Mouse (Mus musculus): Measurements from ENCODE around the gene 9330182O14Rik. TPM values are rescaled to one million over a fixed set of nuclear protein-coding genes. Genes with fewer than 3 reads are reported as not detected.

The 9330182O14Rik gene
- polyA plus RNA-seq, 1 experiment from 2014 or later: not detected

DNA sequence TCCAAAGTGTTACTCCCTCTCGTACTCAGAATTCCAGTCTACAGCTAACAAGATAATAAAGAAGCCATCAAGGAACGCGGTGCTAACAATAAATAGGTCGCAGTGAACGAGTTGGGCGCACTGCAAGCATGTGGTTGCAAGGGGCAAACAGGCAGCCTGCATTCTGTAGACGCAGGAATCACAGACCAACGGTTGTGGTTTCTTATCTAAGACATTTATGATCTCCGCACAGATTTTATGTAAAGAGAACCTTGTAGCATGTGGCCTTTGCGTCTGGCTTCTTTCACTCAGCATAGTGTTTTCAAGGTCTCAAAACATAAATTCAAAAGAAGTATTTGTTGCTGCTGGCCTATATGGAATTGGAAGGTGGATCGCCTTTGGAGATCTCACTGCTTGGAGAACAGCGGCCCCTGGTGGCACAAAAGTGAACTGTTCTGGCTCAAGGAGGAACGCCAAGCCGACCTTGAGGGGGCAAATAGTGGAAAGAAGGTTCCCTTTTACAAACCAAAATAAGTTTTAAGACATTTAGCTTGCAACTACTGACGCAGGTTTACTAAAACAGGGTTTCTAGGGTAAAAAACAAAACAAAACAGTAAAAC lies 3.2 kb upstream of the 9330182O14Rik start:
- no peak overlapping the region for H3K4me2 ChIP-seq (ENCODE audit: low read depth, low read length)
- ATAC-seq (ENCODE audit: low read depth): peak; percentile 73; the same call in 1 of the 2 replicates
- H3K36me3 ChIP-seq (ENCODE audit: control insufficient read depth, insufficient read depth, low read length): no peaks in the 10 kb centered on the region
- peak; percentile 78 for DNase-seq (ENCODE audit: low spot score)
- no peaks in the 10 kb centered on the region for H3K27me3 ChIP-seq (replicated peaks; ENCODE audit: control insufficient read depth, insufficient read depth, low read length)
- H3K9ac ChIP-seq (ENCODE audit: low read depth, low read length): no peak overlapping the region
- no peaks in the 10 kb centered on the region for H3K4me1 ChIP-seq (ENCODE audit: control insufficient read depth, insufficient read depth, low read length)
- H3K9me3 ChIP-seq (ENCODE audit: control insufficient read depth, low read length): no peaks in the 10 kb centered on the region
- no peak overlapping the region for H3K4me3 ChIP-seq (ENCODE audit: low read depth, low read length)
- H3K27ac ChIP-seq (replicated peaks; ENCODE audit: low read depth, low read length): no peak overlapping the region
- 24% methylated on average over 15 of the region's 15 CpGs for WGBS

DNA sequence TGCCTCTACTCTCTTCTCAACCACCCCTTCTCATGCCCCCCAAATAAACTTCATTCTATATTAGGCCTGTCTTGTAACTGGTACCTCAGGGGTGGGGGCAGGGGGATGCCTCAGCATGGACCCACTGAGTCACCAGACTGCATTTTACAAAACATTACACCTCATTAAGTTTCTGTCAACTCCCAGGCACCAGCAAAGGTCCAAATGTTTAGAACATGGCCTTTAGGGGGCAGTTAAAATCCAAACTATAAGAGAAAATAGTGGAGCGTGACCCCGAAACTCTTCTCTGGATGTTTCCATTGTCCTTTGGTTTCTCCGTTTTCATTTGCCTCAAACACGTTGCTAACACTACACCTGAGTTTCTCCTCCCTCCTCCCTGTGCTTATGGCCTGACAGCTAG lies 1.8 kb upstream of the 9330182O14Rik start:
- H3K9me3 ChIP-seq (ENCODE audit: control insufficient read depth, low read length): no peaks in the 10 kb centered on the region
- H3K9ac ChIP-seq (ENCODE audit: low read depth, low read length): no peak overlapping the region
- no peak overlapping the region for H3K27ac ChIP-seq (replicated peaks; ENCODE audit: low read depth, low read length)
- H3K4me1 ChIP-seq (ENCODE audit: control insufficient read depth, insufficient read depth, low read length): no peaks in the 10 kb centered on the region
- no peak overlapping the region for H3K4me2 ChIP-seq (ENCODE audit: low read depth, low read length)
- H3K4me3 ChIP-seq (ENCODE audit: low read depth, low read length): no peak overlapping the region
- no peak for ATAC-seq (ENCODE audit: low read depth)
- H3K27me3 ChIP-seq (replicated peaks; ENCODE audit: control insufficient read depth, insufficient read depth, low read length): no peaks in the 10 kb centered on the region
- DNase-seq (ENCODE audit: low spot score): no peak
- no peaks in the 10 kb centered on the region for H3K36me3 ChIP-seq (ENCODE audit: control insufficient read depth, insufficient read depth, low read length)
- WGBS: 78% methylated on average over 4 of the region's 4 CpGs

DNA sequence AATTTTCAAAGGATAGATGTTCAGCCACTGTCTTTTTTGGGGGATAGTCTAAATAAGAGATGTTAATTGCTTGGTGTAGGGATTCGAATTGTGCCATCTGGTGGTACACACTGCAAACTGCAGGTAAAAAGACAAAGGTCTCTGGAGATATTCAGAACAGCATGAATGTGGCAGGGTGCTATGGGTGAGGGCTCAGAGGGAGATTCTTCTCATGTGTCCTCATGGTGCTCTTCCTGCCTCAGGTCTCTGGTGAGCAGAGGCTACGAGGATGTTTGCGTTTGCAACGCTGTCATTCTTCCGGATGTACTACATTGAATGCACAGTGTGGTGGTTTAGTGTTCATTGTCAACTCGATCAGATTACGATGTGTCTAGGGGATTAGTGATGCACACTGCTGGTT lies 10.1 kb downstream of the 9330182O14Rik start:
- H3K9ac ChIP-seq (ENCODE audit: low read depth, low read length): no peak overlapping the region
- no peaks in the 10 kb centered on the region for H3K4me1 ChIP-seq (ENCODE audit: control insufficient read depth, insufficient read depth, low read length)
- no peaks in the 10 kb centered on the region for H3K36me3 ChIP-seq (ENCODE audit: control insufficient read depth, insufficient read depth, low read length)
- H3K9me3 ChIP-seq (ENCODE audit: control insufficient read depth, low read length): no peaks in the 10 kb centered on the region
- no peaks in the 10 kb centered on the region for H3K27me3 ChIP-seq (replicated peaks; ENCODE audit: control insufficient read depth, insufficient read depth, low read length)
- H3K4me3 ChIP-seq (ENCODE audit: low read depth, low read length): no peak overlapping the region
- no peak overlapping the region for H3K27ac ChIP-seq (replicated peaks; ENCODE audit: low read depth, low read length)
- DNase-seq (ENCODE audit: low spot score): no peak
- 48% methylated on average over 7 of the region's 7 CpGs for WGBS
- H3K4me2 ChIP-seq (ENCODE audit: low read depth, low read length): no peak overlapping the region
- ATAC-seq (ENCODE audit: low read depth): no peak

DNA sequence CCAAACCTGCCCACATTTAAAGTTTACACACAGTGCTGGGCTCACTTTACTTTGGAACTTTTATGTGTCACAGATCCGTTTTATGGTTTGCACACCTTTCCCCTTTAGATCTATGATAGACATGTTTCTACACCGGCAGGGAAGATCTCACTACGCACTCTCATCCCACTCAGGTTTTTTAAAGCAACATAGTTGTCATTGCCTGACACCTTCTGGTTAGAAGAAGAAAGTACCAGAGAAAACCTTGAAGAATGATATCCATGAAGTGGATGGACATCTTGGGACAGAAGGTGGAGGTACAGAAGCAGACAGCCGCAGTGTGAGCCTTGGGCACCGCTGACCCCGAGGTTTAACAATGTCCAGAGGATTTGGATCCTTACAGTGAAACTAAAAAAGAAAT lies 23.5 kb downstream of the 9330182O14Rik start:
- Histone ChIP-seq H3K9me3 (ENCODE audit: control insufficient read depth, low read length) (no peaks in the 10 kb centered on the region), H3K27me3 (replicated peaks; ENCODE audit: control insufficient read depth, insufficient read depth, low read length) (no peaks in the 10 kb centered on the region), H3K9ac (ENCODE audit: low read depth, low read length) (no peak overlapping the region), H3K4me1 (ENCODE audit: control insufficient read depth, insufficient read depth, low read length) (no peaks in the 10 kb centered on the region), H3K36me3 (ENCODE audit: control insufficient read depth, insufficient read depth, low read length) (no peaks in the 10 kb centered on the region), H3K4me3 (ENCODE audit: low read depth, low read length) (no peak overlapping the region), H3K27ac (replicated peaks; ENCODE audit: low read depth, low read length) (no peak overlapping the region), H3K4me2 (ENCODE audit: low read depth, low read length) (no peak overlapping the region)
- 86% methylated on average over 6 of the region's 6 CpGs for WGBS
- DNase-seq (ENCODE audit: low spot score) (no peak), ATAC-seq (ENCODE audit: low read depth) (no peak)

DNA sequence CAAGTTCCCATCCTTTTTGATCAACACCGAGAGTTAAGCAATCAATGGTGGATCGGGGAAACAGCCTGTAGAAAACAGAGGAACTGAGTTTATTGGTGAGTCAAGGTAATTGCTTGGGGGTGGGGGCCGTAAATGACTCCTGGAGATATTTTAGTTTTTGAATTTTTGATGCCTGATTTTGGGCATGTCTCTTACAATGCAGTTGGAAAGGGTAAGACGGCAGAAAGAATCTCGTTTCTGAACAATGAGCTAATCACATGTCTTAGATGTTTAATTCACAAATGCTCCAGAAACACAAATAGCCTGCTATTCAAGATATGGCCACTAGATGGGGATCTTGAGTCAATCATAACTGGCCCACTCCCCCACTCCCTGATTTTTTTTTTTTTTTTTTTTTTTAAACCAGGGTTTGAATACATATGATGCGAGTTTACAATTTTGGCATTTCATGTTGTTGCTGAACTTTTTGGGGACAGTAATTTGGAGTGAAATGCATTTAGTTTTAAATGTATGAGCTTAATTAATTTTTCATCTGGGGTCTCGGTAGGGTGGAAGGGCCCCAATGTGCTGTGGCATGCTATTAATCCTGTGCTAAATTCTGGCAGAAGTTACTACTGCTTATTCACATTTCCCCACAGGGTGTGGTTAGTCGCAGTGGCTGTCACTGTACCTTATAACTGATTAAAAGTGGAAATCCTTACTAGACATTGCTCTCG lies 32.6 kb downstream of the 9330182O14Rik start:
- Histone ChIP-seq H3K4me2 (ENCODE audit: low read depth, low read length) (peak overlapping the region; percentile 40), H3K9ac (ENCODE audit: low read depth, low read length) (no peak overlapping the region), H3K9me3 (ENCODE audit: control insufficient read depth, low read length) (no peaks in the 10 kb centered on the region), H3K36me3 (ENCODE audit: control insufficient read depth, insufficient read depth, low read length) (no peaks in the 10 kb centered on the region), H3K4me3 (ENCODE audit: low read depth, low read length) (peak overlapping the region; percentile 23), H3K4me1 (ENCODE audit: control insufficient read depth, insufficient read depth, low read length) (peaks cover 15% of the 10 kb centered on the region), H3K27me3 (replicated peaks; ENCODE audit: control insufficient read depth, insufficient read depth, low read length) (no peaks in the 10 kb centered on the region), H3K27ac (replicated peaks; ENCODE audit: low read depth, low read length) (no peak overlapping the region)
- 27% methylated on average over 9 of the region's 9 CpGs for WGBS
- ATAC-seq (ENCODE audit: low read depth): no peak
- peak; percentile 56 for DNase-seq (ENCODE audit: low spot score)

DNA sequence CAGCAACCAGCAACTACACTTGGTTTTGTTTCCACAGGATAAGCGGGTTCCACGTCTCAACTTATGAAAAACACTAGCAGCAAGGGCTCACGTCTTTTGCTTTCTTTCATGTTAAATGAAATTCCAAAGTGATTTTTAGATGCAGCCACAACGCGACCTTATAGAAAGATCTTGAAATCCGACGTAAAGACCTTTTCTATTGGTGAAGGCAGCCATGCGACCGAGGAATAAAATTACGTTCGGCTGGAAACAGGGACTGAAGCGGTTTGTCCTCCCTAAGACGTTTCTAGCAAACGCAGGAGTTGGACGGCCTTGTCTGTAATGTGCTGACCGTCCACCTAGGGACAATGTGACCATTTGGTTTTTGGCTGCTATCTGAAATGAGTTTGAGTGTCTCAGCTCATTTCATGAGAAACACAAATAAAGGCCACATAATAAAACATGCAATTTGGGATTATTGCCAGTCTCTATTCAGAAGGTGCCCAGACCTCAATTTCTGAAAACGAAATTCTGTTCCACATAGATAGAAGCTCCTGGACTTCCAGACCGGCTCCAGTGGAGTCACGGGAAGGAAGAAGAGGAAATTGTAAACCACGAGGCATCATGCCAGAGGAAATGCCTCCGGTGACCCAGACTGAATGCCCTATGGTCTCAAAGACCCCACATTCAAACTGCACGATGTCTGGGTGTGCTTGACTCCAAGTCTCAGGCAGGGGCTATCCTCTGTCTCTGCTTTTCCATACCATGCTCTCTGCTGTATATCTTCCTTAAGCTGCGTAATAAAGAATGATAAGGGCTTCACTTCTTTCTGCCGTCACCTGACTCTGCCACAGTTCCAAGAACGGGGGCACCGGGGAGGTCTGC lies 33.3 kb downstream of the 9330182O14Rik start:
- no peaks in the 10 kb centered on the region for H3K27me3 ChIP-seq (replicated peaks; ENCODE audit: control insufficient read depth, insufficient read depth, low read length)
- H3K4me1 ChIP-seq (ENCODE audit: control insufficient read depth, insufficient read depth, low read length): peaks cover 15% of the 10 kb centered on the region
- ATAC-seq (ENCODE audit: low read depth) (0 out of 2 replicates have a peak, but pooled peaks have one; percentile 24), DNase-seq (ENCODE audit: low spot score) (peak; percentile 29)
- WGBS: 43% methylated on average over 26 of the region's 26 CpGs
- H3K36me3 ChIP-seq (ENCODE audit: control insufficient read depth, insufficient read depth, low read length): no peaks in the 10 kb centered on the region
- H3K4me3 ChIP-seq (ENCODE audit: low read depth, low read length): peak overlapping the region; percentile 23
- no peaks in the 10 kb centered on the region for H3K9me3 ChIP-seq (ENCODE audit: control insufficient read depth, low read length)
- H3K9ac ChIP-seq (ENCODE audit: low read depth, low read length): no peak overlapping the region
- peak overlapping the region; percentile 40 for H3K4me2 ChIP-seq (ENCODE audit: low read depth, low read length)
- no peak overlapping the region for H3K27ac ChIP-seq (replicated peaks; ENCODE audit: low read depth, low read length)

DNA sequence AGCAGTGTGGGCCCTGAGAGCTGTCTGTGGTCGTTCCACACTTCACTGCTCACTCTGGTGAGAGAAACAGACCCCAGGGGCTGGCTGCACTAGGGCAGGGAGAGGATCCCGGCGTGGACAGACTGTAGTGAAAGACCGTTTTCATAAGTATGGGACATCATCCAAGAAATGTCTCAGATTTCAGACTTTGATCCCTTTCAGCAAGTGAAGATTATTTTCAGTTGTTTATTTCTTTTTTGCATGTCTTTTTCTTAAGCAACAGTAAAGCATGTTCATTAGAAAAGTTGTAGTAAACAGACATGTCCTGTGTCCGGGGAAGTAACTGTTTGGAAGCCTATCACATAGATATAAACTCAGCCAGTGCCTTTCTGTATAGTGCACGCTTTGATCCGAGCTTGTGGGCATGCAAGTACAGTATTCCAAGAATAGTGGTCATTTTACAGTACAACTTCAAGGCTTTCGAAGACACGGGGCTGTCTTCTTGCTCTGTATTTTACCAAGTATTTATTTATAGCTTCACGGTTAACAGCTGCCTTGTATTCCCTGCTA lies 34.0 kb downstream of the 9330182O14Rik start:
- Histone ChIP-seq H3K4me2 (ENCODE audit: low read depth, low read length) (peak overlapping the region; percentile 40), H3K27ac (replicated peaks; ENCODE audit: low read depth, low read length) (no peak overlapping the region), H3K27me3 (replicated peaks; ENCODE audit: control insufficient read depth, insufficient read depth, low read length) (no peaks in the 10 kb centered on the region), H3K9me3 (ENCODE audit: control insufficient read depth, low read length) (no peaks in the 10 kb centered on the region), H3K36me3 (ENCODE audit: control insufficient read depth, insufficient read depth, low read length) (no peaks in the 10 kb centered on the region), H3K4me1 (ENCODE audit: control insufficient read depth, insufficient read depth, low read length) (peaks cover 15% of the 10 kb centered on the region), H3K4me3 (ENCODE audit: low read depth, low read length) (peak overlapping the region; percentile 12; the same call in 1 of the 2 replicates), H3K9ac (ENCODE audit: low read depth, low read length) (no peak overlapping the region)
- ATAC-seq (ENCODE audit: low read depth) (peak; percentile 81; the same call in 1 of the 2 replicates), DNase-seq (ENCODE audit: low spot score) (peak; percentile 43)
- 38% methylated on average over 10 of the region's 10 CpGs for WGBS

DNA sequence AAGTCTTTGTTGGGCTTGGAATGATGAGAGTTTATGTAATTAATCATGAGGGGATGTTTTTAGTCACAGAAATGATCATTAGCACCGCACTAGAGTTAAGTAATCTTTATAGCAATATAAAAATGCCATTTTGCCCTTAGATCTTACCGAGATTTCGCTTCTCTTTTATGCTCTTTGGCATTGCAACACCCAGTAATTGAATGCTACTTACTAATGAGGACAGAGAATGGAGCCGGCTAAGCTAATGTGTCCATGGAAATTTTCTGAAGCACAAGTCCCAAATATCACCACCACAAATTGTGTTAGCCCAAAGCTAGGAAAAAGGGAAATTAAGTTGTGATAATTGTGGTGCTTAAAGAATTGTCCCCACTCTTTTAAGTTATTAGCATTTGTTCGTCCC lies 34.9 kb downstream of the 9330182O14Rik start:
- DNase-seq (ENCODE audit: low spot score): no peak

More for the DNA sequence above, 34.9 kb downstream of the 9330182O14Rik start:
- Histone ChIP-seq H3K4me3 (ENCODE audit: low read depth, low read length) (no peak overlapping the region), H3K4me2 (ENCODE audit: low read depth, low read length) (no peak overlapping the region), H3K9me3 (ENCODE audit: control insufficient read depth, low read length) (no peaks in the 10 kb centered on the region), H3K9ac (ENCODE audit: low read depth, low read length) (no peak overlapping the region), H3K36me3 (ENCODE audit: control insufficient read depth, insufficient read depth, low read length) (no peaks in the 10 kb centered on the region), H3K4me1 (ENCODE audit: control insufficient read depth, insufficient read depth, low read length) (peaks cover 15% of the 10 kb centered on the region), H3K27me3 (replicated peaks; ENCODE audit: control insufficient read depth, insufficient read depth, low read length) (no peaks in the 10 kb centered on the region), H3K27ac (replicated peaks; ENCODE audit: low read depth, low read length) (no peak overlapping the region)
- ATAC-seq (ENCODE audit: low read depth): no peak
- WGBS: 72% methylated on average over 5 of the region's 5 CpGs
